Mouse (Mus musculus): Measurements from ENCODE around the gene Rab22a. TPM values are rescaled to one million over a fixed set of nuclear protein-coding genes. Genes with fewer than 3 reads are reported as not detected.

The Rab22a gene
- polyA plus RNA-seq, 1 experiment from 2014 or later: 29.7 TPM

DNA sequence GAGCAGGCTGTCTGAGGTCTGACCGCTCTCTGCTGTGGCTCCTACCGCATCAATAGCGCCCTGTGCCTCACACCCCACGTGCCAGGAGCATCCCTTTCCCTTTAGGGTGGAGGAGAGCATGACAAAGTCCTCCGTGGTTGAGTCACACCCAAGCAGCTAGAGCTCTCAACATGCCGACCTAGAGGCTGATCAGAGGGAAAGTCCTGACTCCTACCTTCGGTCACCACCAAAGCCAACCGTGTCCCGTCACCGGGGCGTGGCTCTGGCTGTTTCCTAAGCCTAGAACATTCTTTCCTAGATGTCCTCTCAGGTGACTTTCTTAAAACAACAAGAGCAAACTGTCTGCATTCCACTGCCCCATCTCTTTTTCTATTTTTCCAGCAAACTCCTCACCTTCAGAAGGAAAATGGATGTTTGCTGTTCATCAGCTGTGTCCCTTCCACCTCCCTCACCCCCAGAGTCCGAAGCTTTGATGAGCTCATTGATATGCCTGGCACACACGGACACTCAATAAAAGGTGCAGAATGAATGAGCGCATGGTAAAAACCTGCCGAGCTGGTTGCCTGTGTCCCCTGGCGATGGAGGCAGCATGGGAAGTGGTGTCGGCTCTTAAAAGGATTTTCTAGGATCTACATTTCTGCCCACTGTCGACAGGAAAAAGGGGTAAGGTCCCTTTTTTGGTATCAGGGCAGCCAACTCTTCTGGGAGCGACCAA, 12.2 kb upstream of the Rab22a start:
- 72% methylated on average over 19 of the region's 19 CpGs for WGBS
- Histone ChIP-seq H3K4me3 (ENCODE audit: low read depth, low read length) (no peak overlapping the region), H3K27ac (replicated peaks) (no peak overlapping the region), H3K4me2 (replicated peaks; ENCODE audit: low read depth) (no peak overlapping the region), H3K27me3 (ENCODE audit: control insufficient read depth, insufficient read depth, low read length) (no peaks in the 10 kb centered on the region), H3K4me1 (replicated peaks; ENCODE audit: control insufficient read depth, insufficient read depth) (no peaks in the 10 kb centered on the region), H3K9me3 (ENCODE audit: control insufficient read depth, low read length) (no peaks in the 10 kb centered on the region), H3K36me3 (ENCODE audit: control insufficient read depth, insufficient read depth, low read length) (no peaks in the 10 kb centered on the region), H3K9ac (ENCODE audit: low read length) (no peak overlapping the region)
- peak; percentile 64 for DNase-seq (ENCODE audit: low spot score)
- TF ChIP-seq EP300 (optimal IDR thresholded peaks at IDR 0.05): no peak
- no peak for TF ChIP-seq CTCF (IDR thresholded peaks at IDR 0.05; ENCODE audit: low read depth)
- peak; percentile 76 for ATAC-seq (ENCODE audit: low FRiP score, low TSS enrichment)

DNA sequence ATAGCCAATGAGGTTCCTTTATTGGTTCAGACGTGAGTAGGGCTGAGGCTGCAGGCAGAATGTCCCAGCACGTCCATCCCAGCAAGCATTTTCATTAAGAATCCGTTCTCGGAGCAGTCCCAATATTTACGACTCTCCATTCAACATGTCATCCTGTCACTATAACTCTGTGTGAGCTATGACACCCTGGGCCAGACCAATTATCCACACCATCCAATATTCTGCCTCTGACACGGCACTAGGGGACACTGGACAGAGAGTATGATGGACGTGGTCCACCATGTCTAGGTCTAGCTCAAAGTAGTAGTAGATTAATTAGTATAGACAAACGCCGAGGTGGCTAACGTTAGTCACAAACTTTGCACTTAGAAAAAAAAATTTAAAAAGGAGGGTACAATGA, 9.8 kb upstream of the Rab22a start:
- no peak overlapping the region for H3K9ac ChIP-seq (ENCODE audit: low read length)
- H3K27me3 ChIP-seq (ENCODE audit: control insufficient read depth, insufficient read depth, low read length): no peaks in the 10 kb centered on the region
- no peak overlapping the region for H3K4me2 ChIP-seq (replicated peaks; ENCODE audit: low read depth)
- ATAC-seq (ENCODE audit: low FRiP score, low TSS enrichment): no peak
- 66% methylated on average over 10 of the region's 10 CpGs for WGBS
- H3K27ac ChIP-seq (replicated peaks): no peak overlapping the region
- TF ChIP-seq EP300 (optimal IDR thresholded peaks at IDR 0.05) (no peak), CTCF (IDR thresholded peaks at IDR 0.05; ENCODE audit: low read depth) (no peak)
- no peak overlapping the region for H3K4me3 ChIP-seq (ENCODE audit: low read depth, low read length)
- DNase-seq (ENCODE audit: low spot score): no peak
- no peaks in the 10 kb centered on the region for H3K36me3 ChIP-seq (ENCODE audit: control insufficient read depth, insufficient read depth, low read length)
- H3K9me3 ChIP-seq (ENCODE audit: control insufficient read depth, low read length): no peaks in the 10 kb centered on the region
- no peaks in the 10 kb centered on the region for H3K4me1 ChIP-seq (replicated peaks; ENCODE audit: control insufficient read depth, insufficient read depth)

- H3K9ac ChIP-seq (ENCODE audit: low read length): no peak overlapping the region
- ATAC-seq (ENCODE audit: low FRiP score, low TSS enrichment) (no peak), DNase-seq (ENCODE audit: low spot score) (no peak)
- H3K36me3 ChIP-seq (ENCODE audit: control insufficient read depth, insufficient read depth, low read length): no peaks in the 10 kb centered on the region
- no peak overlapping the region for H3K4me3 ChIP-seq (ENCODE audit: low read depth, low read length)
- 0 out of 2 replicates have a peak, but pooled peaks cover 2% of the 10 kb centered on the region for H3K4me1 ChIP-seq (replicated peaks; ENCODE audit: control insufficient read depth, insufficient read depth)
- WGBS: 81% methylated on average over 5 of the region's 5 CpGs
- no peaks in the 10 kb centered on the region for H3K27me3 ChIP-seq (ENCODE audit: control insufficient read depth, insufficient read depth, low read length)
- no peak overlapping the region for H3K27ac ChIP-seq (replicated peaks)
- H3K4me2 ChIP-seq (replicated peaks; ENCODE audit: low read depth): no peak overlapping the region
- H3K9me3 ChIP-seq (ENCODE audit: control insufficient read depth, low read length): no peaks in the 10 kb centered on the region
- no peak for TF ChIP-seq EP300 (optimal IDR thresholded peaks at IDR 0.05)
- no peak for TF ChIP-seq CTCF (IDR thresholded peaks at IDR 0.05; ENCODE audit: low read depth)
These were observed 6.0 kb upstream of the Rab22a start for GRCm38 (mm10) chr2:173653526-173653925.

GRCm38 (mm10) chr2:173657736-173658135, 1.8 kb upstream of the Rab22a start:
- H3K9ac ChIP-seq (ENCODE audit: low read length): no peak overlapping the region
- WGBS: 83% methylated on average over 6 of the region's 6 CpGs
- 0 out of 2 replicates have a peak, but pooled peaks cover 7% of the 10 kb centered on the region for H3K4me1 ChIP-seq (replicated peaks; ENCODE audit: control insufficient read depth, insufficient read depth)
- H3K9me3 ChIP-seq (ENCODE audit: control insufficient read depth, low read length): no peaks in the 10 kb centered on the region
- H3K36me3 ChIP-seq (ENCODE audit: control insufficient read depth, insufficient read depth, low read length): no peaks in the 10 kb centered on the region; the same call in 1 of the 2 replicates
- no peak overlapping the region for H3K4me2 ChIP-seq (replicated peaks; ENCODE audit: low read depth)
- H3K27me3 ChIP-seq (ENCODE audit: control insufficient read depth, insufficient read depth, low read length): no peaks in the 10 kb centered on the region
- H3K4me3 ChIP-seq (ENCODE audit: low read depth, low read length): no peak overlapping the region
- ATAC-seq (ENCODE audit: low FRiP score, low TSS enrichment) (no peak), DNase-seq (ENCODE audit: low spot score) (no peak)
- no peak overlapping the region for H3K27ac ChIP-seq (replicated peaks)
- no peak for TF ChIP-seq EP300 (optimal IDR thresholded peaks at IDR 0.05)
- TF ChIP-seq CTCF (IDR thresholded peaks at IDR 0.05; ENCODE audit: low read depth): no peak

DNA sequence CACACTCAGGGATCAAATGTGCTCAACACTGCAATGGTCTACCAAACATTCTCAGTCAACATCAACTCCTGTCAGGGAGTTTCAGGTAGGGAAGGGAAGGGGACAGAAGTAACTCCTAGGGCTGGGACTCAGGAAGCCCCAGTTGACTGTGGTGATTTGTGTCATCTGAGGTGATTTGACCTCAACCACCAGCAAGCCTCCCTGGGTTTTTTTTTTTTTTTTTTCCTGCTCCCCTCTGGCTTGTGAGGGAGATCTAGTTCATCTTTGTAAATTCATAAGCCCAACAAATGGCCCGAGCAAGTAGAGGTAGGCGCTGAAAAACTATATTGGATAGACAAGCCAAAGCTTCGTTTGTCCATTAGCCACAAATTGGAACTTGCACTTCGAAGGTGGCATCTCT, 1.0 kb upstream of the Rab22a start:
- ATAC-seq (ENCODE audit: low FRiP score, low TSS enrichment): no peak

More for the DNA sequence above, 1.0 kb upstream of the Rab22a start:
- 90% methylated on average over 4 of the region's 4 CpGs for WGBS
- Histone ChIP-seq H3K27ac (replicated peaks) (peak overlapping the region; percentile 75), H3K9me3 (ENCODE audit: control insufficient read depth, low read length) (no peaks in the 10 kb centered on the region), H3K36me3 (ENCODE audit: control insufficient read depth, insufficient read depth, low read length) (peaks cover 3% of the 10 kb centered on the region; the same call in 1 of the 2 replicates), H3K4me3 (ENCODE audit: low read depth, low read length) (peak overlapping the region; percentile 100), H3K27me3 (ENCODE audit: control insufficient read depth, insufficient read depth, low read length) (no peaks in the 10 kb centered on the region), H3K4me2 (replicated peaks; ENCODE audit: low read depth) (peak overlapping the region; percentile 70), H3K4me1 (replicated peaks; ENCODE audit: control insufficient read depth, insufficient read depth) (0 out of 2 replicates have a peak, but pooled peaks cover 7% of the 10 kb centered on the region), H3K9ac (ENCODE audit: low read length) (peak overlapping the region; percentile 74)
- TF ChIP-seq EP300 (optimal IDR thresholded peaks at IDR 0.05) (no peak), CTCF (IDR thresholded peaks at IDR 0.05; ENCODE audit: low read depth) (no peak)
- no peak for DNase-seq (ENCODE audit: low spot score)

Data from stomach, postnatal 0 days (tissue).